Mouse (Mus musculus) urinary bladder, adult 2 months (tissue): ENCODE measurements at regions not wholly inside any gene's neighbourhood (a gene's known extent, or its start where the extent isn't known, plus 50 kb on each side); places are given as distances from the start of the nearest gene placed in this dataset.

Source experiments
- DNase-seq: peaks from one replicate; pipeline ENCODE4 v3.0.0; 2022; ENCODE audit warnings: low spot score

GRCm38 (mm10) chr11:22617204-22617874 lies 105.5 kb downstream of the Tmem17 start:
- DNase-seq = peak; percentile 89

DNA sequence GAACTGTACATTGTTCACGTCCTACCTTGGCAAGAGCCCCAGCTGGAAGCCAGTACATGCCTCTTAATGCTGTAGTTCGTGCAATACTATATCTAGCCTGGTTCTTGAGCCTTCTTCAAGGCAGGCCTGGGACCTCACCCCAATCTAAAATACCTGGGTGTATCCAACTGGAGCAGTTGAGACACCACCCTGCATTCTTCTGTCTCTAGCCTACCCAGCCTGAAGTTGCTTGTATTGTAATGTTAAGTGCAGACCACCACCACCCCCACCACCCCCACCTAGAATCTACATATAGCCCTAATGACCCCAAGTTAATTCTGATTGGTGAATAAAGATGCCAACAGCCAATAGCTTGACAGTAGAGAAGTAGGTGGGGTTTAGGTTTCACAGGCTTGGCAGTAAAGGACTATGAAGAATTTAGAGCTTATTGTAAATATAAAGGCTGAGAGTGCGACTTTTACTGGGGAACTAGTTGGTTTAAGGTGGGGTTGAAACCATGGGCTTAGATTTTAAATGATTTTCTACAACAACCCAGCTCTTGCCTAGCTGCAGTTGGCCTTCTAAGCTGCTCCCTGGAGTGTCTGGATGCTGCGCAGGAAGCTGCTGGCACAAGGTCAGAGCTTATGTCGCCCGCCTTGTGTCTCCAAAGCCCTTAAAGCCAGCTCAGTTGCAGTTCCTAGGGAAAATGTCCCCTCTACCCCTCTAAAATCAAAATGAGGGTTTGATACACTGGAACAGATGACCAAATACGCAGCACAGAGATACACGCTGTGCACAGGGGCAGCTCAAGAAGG lies 109.2 kb downstream of the Tmem17 start:
- DNase-seq = no peak

GRCm38 (mm10) chr11:22621868-22622267 lies 110.0 kb downstream of the Tmem17 start:
- DNase-seq = no peak

DNA sequence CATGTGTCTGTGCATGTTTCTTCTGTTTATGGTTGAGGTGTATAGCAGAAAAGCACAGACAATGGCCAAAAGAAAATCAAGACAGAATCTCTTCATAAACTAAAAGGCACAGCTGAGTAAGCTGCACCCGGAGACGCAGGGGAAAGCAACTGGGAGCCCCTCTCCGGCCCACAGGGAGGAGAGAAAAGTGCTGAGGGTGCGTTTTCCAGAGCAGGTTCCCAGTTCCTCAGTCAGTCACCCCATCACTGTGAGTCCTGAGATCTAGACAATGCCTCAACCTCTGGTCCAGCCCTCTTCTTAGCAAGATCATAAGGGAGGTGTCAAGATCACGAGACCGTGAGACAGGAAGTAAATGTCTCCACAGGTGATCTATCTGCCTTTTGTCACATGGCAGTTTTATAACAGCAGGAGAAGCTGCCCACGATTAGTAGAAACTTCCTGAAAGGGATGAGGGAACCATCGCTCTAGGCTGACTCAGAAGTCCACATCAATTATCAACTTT lies 110.7 kb downstream of the Tmem17 start:
- DNase-seq = no peak

DNA sequence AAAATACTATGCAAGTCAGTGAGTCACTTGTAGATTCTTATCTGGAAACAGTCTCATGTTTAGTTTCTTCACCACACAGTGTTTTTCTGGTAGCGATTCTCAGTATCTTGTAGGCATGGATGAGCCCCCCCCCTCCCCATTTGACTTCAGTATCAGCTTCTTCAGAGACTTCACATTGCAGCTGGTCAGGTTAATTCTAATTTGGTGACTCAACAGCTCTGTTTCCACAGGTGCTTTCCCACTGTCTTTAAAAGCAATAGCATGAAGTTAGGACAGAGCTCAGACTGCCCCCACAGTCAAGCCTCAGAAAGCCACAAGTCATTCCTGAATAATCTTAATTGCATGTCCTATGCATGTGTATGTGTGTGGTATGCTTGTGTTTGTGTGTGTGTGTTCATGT lies 114.5 kb downstream of the Tmem17 start:
- no peak for DNase-seq

GRCm38 (mm10) chr11:22628497-22628896 lies 116.6 kb downstream of the Tmem17 start:
- DNase-seq = no peak

DNA sequence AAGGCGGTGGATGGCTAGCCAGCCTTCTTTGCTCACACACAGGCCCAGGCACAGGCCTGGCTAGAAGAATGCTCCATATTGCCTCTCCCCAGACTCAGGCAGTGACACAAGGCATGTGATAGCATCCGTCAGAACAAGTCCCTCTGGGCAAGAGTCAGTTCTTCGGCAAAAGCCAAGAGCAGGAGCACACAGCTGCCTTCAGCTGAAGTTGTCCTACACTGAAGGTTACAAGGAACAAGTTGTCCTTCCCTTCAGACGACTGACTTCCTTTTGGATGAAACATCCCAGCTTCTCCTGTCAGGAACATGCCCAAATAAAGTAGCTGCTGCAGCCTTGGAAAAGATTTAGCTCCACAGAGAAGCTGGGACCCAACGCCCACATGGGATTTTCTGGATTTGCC lies 117.1 kb downstream of the Tmem17 start:
- no peak for DNase-seq

DNA sequence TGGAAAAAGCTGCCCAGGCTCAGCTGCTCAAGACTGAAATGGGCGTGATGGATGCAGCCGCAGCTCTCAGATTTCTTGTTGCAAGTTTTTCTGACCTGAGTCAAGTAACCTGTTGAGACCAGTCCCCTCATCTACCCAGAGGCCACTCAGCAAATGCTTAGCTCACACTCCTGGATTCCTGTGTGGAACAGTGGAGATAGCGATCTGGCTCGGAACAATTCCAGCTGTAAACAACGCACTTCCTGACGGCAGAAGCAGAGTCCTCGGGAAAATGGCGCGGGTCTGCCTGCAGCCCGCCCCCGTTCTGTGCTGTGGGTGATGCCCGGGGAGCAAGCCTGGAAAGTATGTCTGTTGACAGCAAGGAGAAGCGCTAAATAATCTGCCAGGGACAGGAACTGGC lies 117.7 kb downstream of the Tmem17 start:
- DNase-seq = peak; percentile 48

- no peak for DNase-seq
Measured at GRCm38 (mm10) chr11:22629991-22630390, 118.1 kb downstream of the Tmem17 start.

GRCm38 (mm10) chr11:22630982-22631381 lies 119.1 kb downstream of the Tmem17 start:
- DNase-seq = no peak

DNA sequence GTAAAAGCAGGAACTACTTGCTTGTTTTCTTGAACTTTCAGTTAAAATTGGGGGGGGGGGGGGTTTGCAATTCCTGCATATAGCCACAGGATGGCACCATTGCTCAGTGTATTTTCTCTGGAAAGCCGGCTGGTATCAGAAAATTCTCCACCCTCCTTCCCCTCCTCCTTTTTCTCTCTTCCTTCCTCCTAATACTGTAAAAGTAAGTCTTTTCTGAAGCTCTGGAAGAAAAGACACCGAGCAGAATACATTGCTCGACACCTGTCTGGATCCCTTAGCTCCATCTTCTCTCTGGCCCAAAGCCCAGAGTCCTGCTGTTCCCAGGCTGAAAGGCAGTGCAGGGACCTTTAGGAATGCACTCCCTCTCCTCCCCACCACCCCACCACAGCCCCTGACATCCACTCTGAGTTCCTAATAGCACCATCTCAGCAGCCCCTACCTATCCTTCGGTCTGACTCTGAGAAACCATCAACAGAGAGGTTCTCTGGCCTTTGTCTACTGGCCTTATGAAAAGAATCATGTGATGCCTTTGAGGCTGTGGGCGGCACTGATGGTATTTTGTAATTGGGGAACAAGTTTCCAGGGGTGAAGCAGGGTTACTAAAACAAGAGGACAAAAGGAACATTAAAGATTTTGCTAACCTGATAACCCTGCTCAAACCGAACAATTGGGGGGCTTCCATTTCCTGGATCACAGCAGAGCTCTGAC lies 119.9 kb downstream of the Tmem17 start:
- DNase-seq = no peak

DNA sequence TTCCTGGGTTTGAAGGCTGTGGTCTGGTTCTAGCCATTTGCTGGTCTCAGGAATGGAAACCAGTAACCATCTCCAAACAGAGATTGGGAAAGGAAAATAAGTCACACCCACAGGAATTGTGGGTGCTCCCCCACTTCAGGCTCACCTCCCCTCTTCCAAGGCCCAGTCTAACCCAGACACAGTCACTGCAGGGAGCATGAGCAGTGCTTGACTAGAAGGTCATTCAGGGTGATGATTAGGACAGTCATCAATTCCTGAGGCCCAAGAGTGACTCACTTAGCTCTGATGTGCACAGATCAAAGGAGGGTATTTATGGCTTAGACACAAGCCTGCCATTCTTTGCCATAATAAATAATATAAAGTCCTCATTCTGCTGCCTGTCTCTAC lies 120.4 kb downstream of the Tmem17 start:
- no peak for DNase-seq

DNA sequence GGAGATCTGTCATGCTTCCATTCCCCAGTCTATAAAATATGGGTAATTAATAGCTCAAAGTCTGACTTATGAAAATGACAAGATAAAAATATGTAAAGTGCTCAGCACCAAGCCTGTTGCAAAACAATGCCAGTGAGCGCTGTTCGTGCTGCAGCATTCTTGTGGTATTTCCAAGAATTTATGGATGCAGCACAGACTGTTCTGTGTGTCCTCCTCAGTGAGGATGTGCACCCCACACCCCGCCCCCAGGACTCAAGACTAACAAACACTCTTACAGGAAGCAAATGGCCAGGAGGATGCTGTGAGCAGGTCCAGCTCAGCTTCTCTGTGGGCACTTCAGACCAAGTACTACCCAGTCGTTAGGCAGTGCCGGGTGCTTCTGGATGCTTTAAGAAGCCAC lies 121.1 kb downstream of the Tmem17 start:
- no peak for DNase-seq

GRCm38 (mm10) chr11:22633961-22634360 lies 122.1 kb downstream of the Tmem17 start:
- DNase-seq = no peak

GRCm38 (mm10) chr11:22635021-22635420 lies 123.1 kb downstream of the Tmem17 start:
- DNase-seq = no peak

- no peak for DNase-seq
Measured at GRCm38 (mm10) chr11:22636321-22636720, 124.4 kb downstream of the Tmem17 start.

DNA sequence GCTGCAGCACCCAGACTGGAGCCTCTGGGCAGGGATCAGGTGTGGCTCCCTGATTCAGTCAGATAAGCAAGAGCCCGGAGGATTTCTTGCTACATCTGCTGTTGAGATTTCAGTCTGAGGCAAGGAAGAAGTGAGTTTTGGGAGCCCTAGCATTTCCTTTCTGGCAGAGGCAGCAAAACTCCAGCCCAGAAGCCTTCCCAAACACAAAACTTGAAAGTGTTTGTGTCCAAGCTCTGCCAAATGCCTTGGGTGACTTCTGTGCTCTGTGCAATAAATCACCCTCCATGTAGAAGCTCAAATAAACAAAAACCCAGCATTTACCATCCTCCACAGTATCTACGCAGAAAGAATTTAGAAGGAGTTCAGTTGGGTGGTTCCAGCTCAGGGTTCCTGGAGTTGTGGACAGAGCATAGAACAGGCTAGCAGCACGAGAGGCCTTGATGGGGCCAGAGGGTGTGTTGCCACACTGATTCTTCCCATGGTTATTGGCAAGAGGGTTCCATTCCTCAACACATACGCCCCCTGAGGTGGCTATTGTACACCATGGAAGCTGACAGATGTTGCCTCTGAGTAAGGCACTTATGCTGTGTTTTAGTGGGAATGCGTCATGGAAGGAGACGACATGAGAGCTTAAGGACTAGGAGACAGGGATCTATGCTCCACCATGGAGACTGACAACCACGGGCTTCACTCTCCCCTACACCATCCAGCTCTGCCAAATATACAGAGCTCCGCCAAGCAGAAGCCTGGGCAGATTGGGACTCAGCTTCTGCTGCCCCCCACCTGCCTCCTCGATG lies 125.1 kb downstream of the Tmem17 start:
- no peak for DNase-seq

DNA sequence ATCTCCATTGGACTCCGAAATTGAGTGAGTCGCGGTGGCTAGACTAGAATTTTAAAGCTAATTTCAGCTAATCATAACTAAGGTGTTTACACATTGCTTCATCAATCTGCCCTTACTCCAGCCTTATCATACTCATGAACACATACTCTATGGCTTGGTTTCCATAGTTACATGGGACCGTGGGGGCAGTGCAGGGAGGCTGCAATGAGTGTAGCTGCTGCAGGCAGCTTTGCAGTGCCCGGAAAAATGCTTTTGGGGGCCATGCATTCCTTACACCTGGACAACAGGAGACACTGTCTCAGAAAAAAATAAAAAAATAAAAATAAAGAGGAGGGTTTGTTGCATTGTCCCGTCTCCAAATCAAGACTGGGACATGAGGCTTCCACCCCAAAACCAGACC lies 126.3 kb downstream of the Tmem17 start:
- DNase-seq = no peak

DNA sequence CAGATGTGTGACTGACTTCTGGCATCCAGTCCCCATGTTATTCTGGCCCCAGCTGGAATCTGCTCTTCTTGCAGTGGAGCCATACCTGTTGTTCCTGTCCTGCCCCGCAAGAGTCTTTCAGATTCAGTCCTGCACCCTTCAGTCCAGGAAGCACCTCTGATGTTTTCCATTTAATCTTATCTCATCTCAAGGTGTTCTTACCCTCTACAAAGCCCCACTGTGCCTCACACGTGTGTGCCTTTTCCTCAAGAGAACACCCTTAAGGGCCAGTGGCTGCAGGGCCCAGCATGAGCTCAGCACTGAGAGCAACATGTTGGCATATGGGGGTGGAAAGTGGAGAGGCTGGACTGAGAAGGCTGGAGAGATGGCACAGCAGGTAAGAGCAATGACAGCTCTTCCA lies 126.8 kb downstream of the Tmem17 start:
- DNase-seq = no peak

- no peak for DNase-seq
Measured at GRCm38 (mm10) chr11:22640371-22640990, 128.6 kb downstream of the Tmem17 start.

GRCm38 (mm10) chr11:22641450-22641849 lies 129.6 kb downstream of the Tmem17 start:
- DNase-seq = no peak
